Mouse (Mus musculus): ENCODE measurements around the gene Gpr19. TPM values are rescaled to one million over a fixed set of nuclear protein-coding genes. Genes with fewer than 3 reads are reported as not detected.

Gpr19 gene
- polyA plus RNA-seq, 1 experiment from 2014 or later = 10.7 TPM

DNA sequence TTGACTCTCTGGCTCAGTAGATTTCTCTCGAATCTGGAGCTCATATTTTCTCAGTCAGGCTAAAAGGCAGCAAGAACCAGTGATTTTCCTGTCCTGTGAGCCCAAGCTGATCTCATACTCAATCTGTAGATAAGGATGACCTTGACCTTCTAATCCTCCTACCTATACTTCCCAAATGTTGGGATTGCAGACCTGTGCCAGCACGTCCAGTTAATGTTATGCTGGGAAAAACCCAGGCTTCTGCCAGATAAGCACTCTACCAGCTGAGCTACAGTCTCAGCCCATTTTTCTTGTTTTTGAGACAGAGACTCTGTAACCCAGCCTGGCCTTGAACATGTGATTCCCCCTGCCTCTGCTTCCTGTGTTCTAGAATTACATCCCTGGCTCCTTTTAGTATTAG, 58.0 kb downstream of the Gpr19 start:
- H3K4me2 ChIP-seq = no peak overlapping the region
- H3K27ac ChIP-seq = no peak overlapping the region
- no peak overlapping the region for H3K4me3 ChIP-seq
- H3K9me3 ChIP-seq = no peaks in the 10 kb centered on the region
- no peaks in the 10 kb centered on the region for H3K4me1 ChIP-seq
- no peak for ATAC-seq (ENCODE audit: borderline replicate concordance, extremely low read depth, low FRiP score, low TSS enrichment)
- no peaks in the 10 kb centered on the region for H3K36me3 ChIP-seq
- no peaks in the 10 kb centered on the region for H3K27me3 ChIP-seq
- WGBS = 52% methylated on average over 2 of the region's 2 CpGs
- no peak overlapping the region for H3K9ac ChIP-seq

DNA sequence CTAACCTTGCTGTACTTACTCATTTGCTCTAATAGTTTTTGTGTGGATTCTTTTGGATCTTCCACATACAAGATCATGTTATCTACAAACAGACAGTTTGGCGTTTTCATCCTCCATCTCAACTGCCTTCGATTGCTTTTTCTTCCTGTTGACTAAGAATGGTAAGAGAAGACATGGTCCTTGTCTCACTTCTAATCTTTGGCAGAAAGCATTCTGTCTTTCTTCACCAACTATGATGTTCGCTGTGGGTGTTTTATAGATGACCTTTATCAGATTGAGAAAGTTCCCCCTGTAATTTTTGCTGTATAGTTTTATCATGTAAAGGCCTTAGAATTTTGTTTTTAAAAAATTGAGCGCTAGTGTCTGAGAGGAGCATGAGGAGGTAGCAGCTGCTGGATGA, 60.3 kb downstream of the Gpr19 start:
- no peak for ATAC-seq (ENCODE audit: borderline replicate concordance, extremely low read depth, low FRiP score, low TSS enrichment)
- WGBS = 81% methylated on average over 4 of the region's 4 CpGs
- no peak overlapping the region for H3K27ac ChIP-seq

DNA sequence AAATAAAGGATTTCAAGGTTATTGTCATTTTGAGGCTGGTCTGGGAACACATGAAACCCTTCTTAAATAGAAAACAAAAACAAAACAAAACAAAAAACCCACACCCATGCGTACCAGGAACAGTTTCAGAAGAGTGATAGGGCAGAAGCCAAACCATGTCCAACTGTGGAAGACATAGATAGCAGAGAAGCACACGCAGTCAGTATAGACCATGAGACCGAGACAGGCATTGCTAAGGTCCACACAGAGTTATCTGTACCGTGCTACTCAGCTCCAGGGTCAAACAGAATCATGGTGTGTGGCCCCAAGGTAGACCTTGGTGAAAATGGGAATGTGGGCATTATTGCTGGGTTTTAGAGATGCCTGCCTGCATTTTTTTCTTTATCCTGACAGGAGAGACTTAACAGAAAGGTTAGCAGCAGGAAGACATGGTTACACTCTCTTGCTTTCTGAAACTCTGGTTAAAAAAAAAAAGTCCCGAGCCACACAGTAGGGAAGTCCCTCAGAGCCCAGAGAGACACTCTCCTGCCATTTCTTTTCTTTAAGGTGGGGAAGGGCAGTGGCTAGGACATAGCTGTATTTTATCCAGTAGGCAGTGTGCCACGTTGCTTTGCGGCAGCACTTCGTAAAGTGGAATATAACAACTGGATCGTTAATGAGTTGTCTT, 63.7 kb downstream of the Gpr19 start:
- Histone ChIP-seq H3K27me3 (no peaks in the 10 kb centered on the region), H3K36me3 (no peaks in the 10 kb centered on the region), H3K9ac (no peak overlapping the region), H3K4me1 (peaks cover 12% of the 10 kb centered on the region; the same call in 1 of the 2 replicates), H3K9me3 (no peaks in the 10 kb centered on the region), H3K27ac (no peak overlapping the region), H3K4me3 (no peak overlapping the region), H3K4me2 (no peak overlapping the region)
- ATAC-seq (ENCODE audit: borderline replicate concordance, extremely low read depth, low FRiP score, low TSS enrichment) = no peak
- 79% methylated on average over 9 of the region's 9 CpGs for WGBS

More for the DNA sequence above, 60.3 kb downstream of the Gpr19 start:
- Histone ChIP-seq H3K4me1 (no peaks in the 10 kb centered on the region), H3K27me3 (no peaks in the 10 kb centered on the region), H3K9me3 (no peaks in the 10 kb centered on the region), H3K4me2 (no peak overlapping the region), H3K36me3 (no peaks in the 10 kb centered on the region), H3K4me3 (no peak overlapping the region), H3K9ac (no peak overlapping the region)

DNA sequence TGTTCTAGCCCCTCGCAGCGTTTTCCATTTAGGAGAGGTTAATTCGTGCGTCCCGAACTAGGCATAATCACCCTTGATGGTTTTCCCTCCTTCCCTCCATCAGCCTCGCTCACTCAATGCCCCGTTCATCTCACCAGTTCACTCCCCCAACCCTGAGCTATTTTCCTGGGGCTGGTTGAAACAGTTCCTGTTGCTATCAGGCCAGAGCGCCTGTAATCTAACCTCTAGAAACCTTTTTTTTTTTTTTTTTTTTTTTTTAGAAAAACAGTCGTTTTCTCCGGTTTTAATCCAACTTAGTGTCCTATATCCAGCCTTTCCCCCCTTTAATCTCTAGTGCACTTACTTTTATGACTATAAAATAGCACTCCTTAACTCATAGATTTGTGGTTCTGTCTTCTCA, 67.6 kb downstream of the Gpr19 start:
- peak overlapping the region; percentile 45 for H3K9ac ChIP-seq
- H3K4me2 ChIP-seq = peak overlapping the region; percentile 78
- no peak for ATAC-seq (ENCODE audit: borderline replicate concordance, extremely low read depth, low FRiP score, low TSS enrichment)
- H3K27me3 ChIP-seq = no peaks in the 10 kb centered on the region
- H3K36me3 ChIP-seq = no peaks in the 10 kb centered on the region
- WGBS = 4% methylated on average over 10 of the region's 10 CpGs
- H3K9me3 ChIP-seq = no peaks in the 10 kb centered on the region
- peak overlapping the region; percentile 66 for H3K4me3 ChIP-seq
- H3K27ac ChIP-seq = peak overlapping the region; percentile 90
- H3K4me1 ChIP-seq = peaks cover 30% of the 10 kb centered on the region

DNA sequence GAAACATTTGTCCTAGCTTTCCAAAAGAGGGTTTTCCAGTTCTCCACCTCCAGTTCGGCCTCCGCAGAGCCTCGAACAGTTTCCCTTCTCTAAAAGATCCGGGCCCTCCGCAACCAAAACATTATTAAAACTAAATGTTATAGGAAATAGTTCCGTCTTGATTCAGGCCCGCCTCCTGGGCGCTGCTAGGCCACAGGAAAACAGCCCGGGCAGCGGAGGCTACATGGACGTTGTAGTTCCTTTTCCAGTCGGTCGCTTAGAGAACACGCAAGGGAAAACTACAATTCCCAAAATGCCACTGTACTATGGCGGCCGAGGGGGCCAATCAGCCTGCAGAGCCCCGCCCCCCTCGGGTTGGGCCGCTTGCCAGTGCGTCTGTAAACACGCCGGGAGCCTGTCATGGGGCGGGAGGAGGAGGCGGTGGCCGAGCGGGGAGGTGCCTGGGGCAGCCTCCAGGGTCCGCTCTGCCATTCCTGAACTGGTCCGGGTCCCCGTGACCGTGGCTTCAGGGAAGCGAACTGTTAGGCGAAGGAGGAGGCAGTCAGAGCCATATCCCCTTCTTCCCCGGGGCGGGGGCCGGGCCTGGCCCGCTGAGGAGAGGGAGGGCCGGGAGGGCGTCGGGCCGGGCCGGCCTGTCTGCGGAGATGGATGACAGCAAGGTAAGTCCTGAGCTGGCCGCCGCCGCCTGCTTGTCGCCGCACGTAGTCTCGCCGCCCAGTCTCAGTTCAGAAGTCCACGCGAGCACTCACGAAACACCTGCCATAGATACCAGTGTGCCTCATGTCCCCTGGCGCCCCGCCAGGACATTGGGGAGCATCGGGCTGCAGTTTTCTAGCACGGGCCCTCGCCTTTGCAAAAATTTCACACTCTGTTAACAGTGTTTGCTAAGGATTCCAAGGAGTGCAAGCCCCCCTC, 68.3 kb downstream of the Gpr19 start, which contains the start of gene Crebl2:
Gene Crebl2 (plus strand): TSS at position 369 of the 915 bp plus-strand sequence.
- Histone ChIP-seq H3K27me3 (no peaks in the 10 kb centered on the region), H3K27ac (peak within 1 kb of the TSS; percentile 93), H3K9ac (peak within 1 kb of the TSS; percentile 48), H3K4me1 (peaks cover 33% of the 10 kb centered on the region), H3K4me3 (peak within 1 kb of the TSS; percentile 66), H3K4me2 (peak within 1 kb of the TSS; percentile 78), H3K36me3 (no peaks in the 10 kb centered on the region), H3K9me3 (no peaks in the 10 kb centered on the region)
- WGBS = under 1% methylated on average over 46 of the region's 58 CpGs
- peak; percentile 97 for ATAC-seq (ENCODE audit: borderline replicate concordance, extremely low read depth, low FRiP score, low TSS enrichment)

DNA sequence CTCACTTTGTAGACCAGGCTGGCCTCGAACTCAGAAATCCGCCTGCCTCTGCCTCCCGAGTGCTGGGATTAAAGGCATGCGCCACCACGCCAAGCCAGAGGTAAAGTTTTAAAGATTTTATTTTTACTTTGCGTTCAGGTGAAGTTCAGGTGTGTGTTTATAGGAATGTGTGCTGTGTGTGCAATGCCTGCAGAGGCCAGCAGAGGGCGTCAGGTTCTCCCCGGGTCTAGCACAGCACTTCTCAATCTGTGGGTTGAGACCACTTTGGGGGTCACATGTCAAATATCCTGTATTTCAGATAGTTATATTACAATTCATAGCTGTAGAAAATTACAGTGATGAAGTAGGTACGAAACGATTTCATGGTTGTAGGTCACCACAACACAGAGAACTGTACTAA, 75.5 kb downstream of the Gpr19 start:
- no peaks in the 10 kb centered on the region for H3K36me3 ChIP-seq
- H3K9me3 ChIP-seq = no peaks in the 10 kb centered on the region
- no peaks in the 10 kb centered on the region for H3K27me3 ChIP-seq
- H3K4me3 ChIP-seq = no peak overlapping the region
- H3K27ac ChIP-seq = no peak overlapping the region
- 65% methylated on average over 10 of the region's 10 CpGs for WGBS
- H3K4me2 ChIP-seq = no peak overlapping the region
- ATAC-seq (ENCODE audit: borderline replicate concordance, extremely low read depth, low FRiP score, low TSS enrichment) = no peak
- H3K4me1 ChIP-seq = peaks cover 10% of the 10 kb centered on the region
- H3K9ac ChIP-seq = no peak overlapping the region

DNA sequence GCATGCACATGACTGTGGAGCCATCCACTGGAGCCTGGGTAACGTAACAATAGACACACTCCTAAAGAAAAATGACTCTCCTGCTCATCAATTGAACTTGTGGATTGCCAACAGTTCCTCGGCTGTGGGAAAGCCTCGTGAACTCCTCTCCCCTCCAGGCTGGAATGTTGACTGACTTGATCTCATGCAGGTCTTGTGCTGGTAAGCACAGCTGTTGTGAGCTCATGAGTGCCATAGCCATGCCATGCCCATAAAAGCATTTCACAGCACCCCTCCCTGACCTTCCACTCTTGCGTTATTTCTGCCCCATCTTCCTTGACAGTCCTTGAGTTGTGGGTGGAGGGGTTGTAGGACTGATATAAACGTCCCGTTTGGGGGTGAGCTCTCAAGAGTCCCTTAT, 78.0 kb downstream of the Gpr19 start:
- no peak for ATAC-seq (ENCODE audit: borderline replicate concordance, extremely low read depth, low FRiP score, low TSS enrichment)
- Histone ChIP-seq H3K27ac (no peak overlapping the region), H3K4me3 (no peak overlapping the region)

DNA sequence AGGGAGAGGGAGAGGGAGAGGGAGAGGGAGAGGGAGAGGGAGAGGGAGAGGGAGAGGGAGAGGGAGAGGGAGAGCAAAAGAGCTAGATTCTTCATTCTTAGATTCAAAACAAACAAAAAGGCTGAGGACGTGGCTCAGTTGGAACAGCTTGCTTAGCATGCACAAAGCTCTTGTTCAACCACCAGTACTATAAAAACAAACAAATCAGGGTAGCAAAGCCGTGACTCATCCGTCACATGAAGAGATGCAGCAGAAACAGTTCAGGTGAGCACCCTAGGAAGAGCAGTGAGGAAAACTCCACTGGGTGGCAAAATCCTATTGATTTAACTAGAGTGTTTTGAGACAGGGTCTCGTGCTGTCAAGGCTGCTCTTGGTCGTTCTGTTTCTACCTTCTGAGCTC, 78.6 kb downstream of the Gpr19 start:
- no peak overlapping the region for H3K4me3 ChIP-seq
- H3K4me2 ChIP-seq = no peak overlapping the region
- H3K9me3 ChIP-seq = no peaks in the 10 kb centered on the region
- no peak for ATAC-seq (ENCODE audit: borderline replicate concordance, extremely low read depth, low FRiP score, low TSS enrichment)
- no peak overlapping the region for H3K9ac ChIP-seq
- no peak overlapping the region for H3K27ac ChIP-seq
- no peaks in the 10 kb centered on the region for H3K36me3 ChIP-seq
- no peaks in the 10 kb centered on the region; the same call in 1 of the 2 replicates for H3K27me3 ChIP-seq
- 19% methylated on average over 5 of the region's 5 CpGs for WGBS
- H3K4me1 ChIP-seq = no peaks in the 10 kb centered on the region

More for the DNA sequence above, 78.0 kb downstream of the Gpr19 start:
- Histone ChIP-seq H3K36me3 (no peaks in the 10 kb centered on the region), H3K4me1 (0 out of 2 replicates have a peak, but pooled peaks cover 3% of the 10 kb centered on the region), H3K9me3 (no peaks in the 10 kb centered on the region), H3K27me3 (no peaks in the 10 kb centered on the region; the same call in 1 of the 2 replicates), H3K9ac (no peak overlapping the region), H3K4me2 (no peak overlapping the region)
- 29% methylated on average over 6 of the region's 6 CpGs for WGBS

Other genes starting within 250 kb of the Gpr19 start
- 10.5 and 11.6 TPM in 2 replicates for gene Dusp16, start 106.0 kb downstream of the Gpr19 start, polyA plus RNA-seq (2015; fragmentation: Nextera tagmentation; extraction: Ambion mirVana)
- gene Crebl2, start 68.4 kb downstream of the Gpr19 start, polyA plus RNA-seq (2015; fragmentation: Nextera tagmentation; extraction: Ambion mirVana) = 2.0 and 2.6 TPM in 2 replicates
- gene Cdkn1b, start 21.8 kb upstream of the Gpr19 start, polyA plus RNA-seq (2015; fragmentation: Nextera tagmentation; extraction: Ambion mirVana) = 18.4 and 19.3 TPM in 2 replicates
- 1.5 and 1.7 TPM in 2 replicates for gene Apold1, start 83.1 kb upstream of the Gpr19 start, polyA plus RNA-seq (2015; fragmentation: Nextera tagmentation; extraction: Ambion mirVana)
- gene Ddx47, start 113.0 kb upstream of the Gpr19 start, polyA plus RNA-seq (2015; fragmentation: Nextera tagmentation; extraction: Ambion mirVana) = 123 and 125 TPM in 2 replicates
- gene Gprc5a, start 167.1 kb upstream of the Gpr19 start, polyA plus RNA-seq (2015; fragmentation: Nextera tagmentation; extraction: Ambion mirVana) = 72.4 and 85.7 TPM in 2 replicates
- not detected in 2 replicates for gene Gprc5d, start 219.7 kb upstream of the Gpr19 start, polyA plus RNA-seq (2015; fragmentation: Nextera tagmentation; extraction: Ambion mirVana)